Mouse (Mus musculus): ENCODE measurements at regions not wholly inside any gene's neighbourhood (a gene's known extent, or its start where the extent isn't known, plus 50 kb on each side); places are given as distances from the start of the nearest gene placed in this dataset.
"Not testable (repeated sequence)": the region's sequence is repeated elsewhere in the genome, so short reads cannot be mapped to it uniquely, and the experiment has no call there.

DNA sequence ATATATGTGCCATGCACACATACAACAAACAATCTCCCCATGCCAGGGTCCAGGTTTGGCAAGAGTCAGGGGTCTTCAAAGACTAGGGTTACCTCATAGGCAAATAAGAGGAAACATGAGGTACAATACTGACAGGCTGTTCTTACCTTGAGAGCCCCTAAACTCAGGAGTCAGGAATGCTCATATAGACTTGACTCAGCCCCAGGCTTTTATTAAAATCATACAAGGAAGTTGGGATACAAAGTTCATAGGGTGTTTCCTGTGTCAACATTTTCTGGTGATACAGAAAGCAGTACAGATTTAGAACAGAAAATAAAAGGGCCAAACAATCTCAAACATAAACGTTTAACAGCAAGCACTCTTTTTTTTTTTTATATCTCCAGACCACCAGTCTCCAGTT, 2102.4 kb upstream of the Aga start:
- no peak for DNase-seq (ENCODE audit: low spot score in 2 of 2)

DNA sequence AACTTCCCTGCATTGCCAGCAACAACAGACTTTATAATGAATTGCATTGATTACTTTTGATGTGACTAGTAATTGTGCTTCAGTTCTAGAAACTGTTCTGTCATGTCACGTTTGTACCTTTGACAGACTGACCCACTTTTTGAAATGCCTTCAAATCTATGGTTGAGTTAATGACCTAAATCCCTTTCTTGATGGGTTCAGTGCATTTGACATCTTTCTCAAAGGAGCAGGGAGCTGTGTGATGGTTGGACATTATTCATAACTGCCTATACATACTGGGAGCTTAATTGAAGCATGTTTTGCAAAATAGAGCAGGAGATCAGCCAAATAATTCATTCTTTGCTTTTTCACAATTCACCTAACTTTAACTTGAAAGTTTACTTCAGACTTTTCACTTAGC, 2083.1 kb upstream of the Aga start:
- DNase-seq (ENCODE audit: low spot score in 2 of 2) = no peak

DNA sequence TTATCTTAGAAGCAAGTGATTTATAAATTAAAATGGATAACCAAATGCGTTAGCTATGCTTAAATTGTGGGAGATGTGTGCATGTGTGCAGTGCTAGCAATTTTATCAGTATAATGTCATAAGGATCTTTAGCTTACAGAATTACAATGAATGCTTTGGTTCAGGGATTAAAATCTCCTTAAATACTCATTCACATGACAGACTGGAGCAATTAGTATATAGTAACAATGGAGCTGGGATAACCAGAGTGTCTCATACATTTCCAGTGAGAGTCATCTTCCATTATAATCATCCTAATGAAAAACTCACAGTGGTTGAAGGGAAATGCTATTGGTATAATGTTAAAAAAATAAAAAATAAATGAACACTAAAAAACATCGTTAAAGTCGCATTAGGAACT, 2082.7 kb upstream of the Aga start:
- DNase-seq (ENCODE audit: low spot score in 2 of 2) = no peak

DNA sequence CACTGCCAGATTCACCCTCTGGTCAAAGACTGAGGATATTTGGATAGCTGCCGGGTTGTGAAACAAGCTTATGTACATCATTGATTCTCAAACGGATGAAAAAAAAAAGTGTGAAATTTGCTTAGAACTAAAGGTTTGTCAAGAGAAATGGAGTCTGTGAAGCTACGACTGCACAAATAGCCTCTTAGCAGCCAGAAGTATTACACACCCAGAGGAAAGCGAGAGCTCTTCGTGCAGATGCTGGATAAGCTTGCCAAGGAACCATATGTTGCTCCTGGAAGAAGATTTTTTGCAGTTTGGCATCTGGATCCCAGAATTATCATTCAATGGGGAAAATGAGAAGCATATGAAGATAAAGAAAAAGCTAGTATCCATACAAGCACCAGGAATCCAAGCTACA, 2063.9 kb upstream of the Aga start:
- peak; percentile 13 to 44 for DNase-seq (ENCODE audit: low spot score in 2 of 2)

DNA sequence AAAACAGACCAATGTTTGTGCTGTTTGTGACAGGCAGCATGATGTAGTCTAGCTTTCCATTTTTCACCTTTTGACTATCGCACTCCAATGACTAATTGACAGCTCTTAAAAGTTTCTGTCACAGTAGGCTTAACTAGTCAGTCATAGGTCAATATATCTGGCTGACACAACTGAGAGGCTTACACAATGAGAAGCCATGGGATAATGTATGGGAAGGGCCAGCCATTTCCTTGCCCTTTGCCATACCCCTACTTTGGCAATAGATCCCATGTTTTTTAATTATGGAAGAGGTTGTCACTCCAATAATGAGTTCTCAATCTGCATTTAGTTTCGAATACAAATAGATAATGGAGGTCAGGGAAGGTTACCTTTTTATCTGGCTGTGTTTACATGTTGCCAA, 2062.9 kb upstream of the Aga start:
- DNase-seq (ENCODE audit: low spot score in 2 of 2) = no peak

DNA sequence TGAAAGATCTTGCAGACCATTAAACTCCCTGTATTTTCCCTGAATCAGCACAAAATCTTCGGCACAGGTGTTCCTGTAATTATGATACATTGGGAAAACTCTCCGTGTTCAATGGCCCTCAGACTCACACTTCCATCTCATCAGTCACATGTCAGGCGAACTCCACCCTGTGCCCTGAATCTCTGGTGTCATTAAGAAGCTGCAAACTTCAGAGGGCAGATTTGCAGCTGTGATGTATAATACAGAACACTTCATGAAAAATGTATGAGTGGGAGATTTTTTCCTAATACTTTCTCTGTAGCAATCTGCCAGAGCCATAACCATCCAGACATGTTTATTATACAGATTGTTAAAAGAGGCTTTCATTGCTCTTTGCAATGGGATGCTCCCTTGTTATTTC, 2032.1 kb upstream of the Aga start:
- no peak for DNase-seq (ENCODE audit: low spot score in 2 of 2)

DNA sequence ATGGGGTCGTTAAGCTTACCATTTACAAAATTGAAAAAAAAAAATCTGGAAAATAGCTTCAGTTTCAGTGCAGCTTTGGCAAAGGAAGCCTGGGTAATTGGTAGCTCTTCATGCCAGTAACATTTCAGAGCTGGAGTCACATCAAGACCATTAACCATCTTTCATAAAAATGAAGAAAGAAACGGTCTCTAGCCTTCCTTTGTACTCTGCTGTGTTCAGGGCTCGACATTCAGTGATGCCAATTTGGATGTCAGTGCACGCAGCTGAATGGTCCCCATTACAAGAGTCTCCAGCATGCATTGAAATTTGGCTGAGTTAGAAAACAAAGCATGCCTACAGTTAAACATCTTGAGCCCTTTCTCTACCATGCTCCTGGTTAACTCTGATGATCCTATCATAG, 2009.0 kb upstream of the Aga start:
- no peak for DNase-seq (ENCODE audit: low spot score in 2 of 2)

DNA sequence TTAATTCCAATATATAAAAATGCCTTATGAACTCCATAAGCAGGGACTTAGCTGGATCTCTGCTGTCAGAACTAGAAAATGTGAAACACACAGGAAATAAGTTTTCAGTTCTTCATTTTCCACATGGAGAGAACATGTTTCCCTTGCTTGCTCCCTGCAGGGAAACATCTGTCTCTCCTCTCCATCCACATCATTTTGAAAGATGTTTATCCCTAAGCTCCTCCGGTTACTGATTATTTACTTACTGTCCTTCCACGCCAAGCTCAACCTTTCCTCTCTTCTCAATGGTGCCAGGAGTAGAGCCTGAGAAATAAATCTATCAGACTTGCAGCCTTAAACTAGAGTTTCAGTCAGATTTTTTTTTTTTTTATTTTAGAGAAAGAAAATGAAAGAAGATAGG, 1988.4 kb upstream of the Aga start:
- no peak for DNase-seq (ENCODE audit: low spot score in 2 of 2)

DNA sequence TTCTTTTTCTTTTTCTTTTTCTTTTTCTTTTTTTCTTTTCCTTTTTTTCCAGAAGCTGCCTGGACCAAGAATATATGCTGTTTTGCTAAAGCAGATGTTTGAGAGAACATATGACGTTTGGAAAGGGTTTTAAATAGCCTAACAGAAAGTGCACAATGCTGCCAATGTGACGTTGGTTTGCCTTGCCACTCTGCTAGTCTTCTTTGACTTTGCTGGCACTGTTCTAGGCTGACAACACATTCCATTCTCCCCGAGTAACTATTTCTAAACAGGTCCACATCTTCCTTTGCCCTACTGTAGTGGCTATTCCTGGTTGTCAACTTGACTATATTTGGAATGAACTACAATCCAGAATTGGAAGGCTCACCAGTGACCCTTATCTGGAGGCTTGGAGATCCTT, 1958.4 kb upstream of the Aga start:
- DNase-seq (ENCODE audit: low spot score in 2 of 2) = not testable (repeated sequence)
